Mouse (Mus musculus) liver, adult (tissue): ENCODE results near the gene Nav2.

Experiments used
- GATA4 ChIP-seq: IDR thresholded peaks from 2 replicates; pipeline ENCODE4 v1.6.1; 2014; ENCODE audit warnings: mild to moderate bottlenecking, low read length; ENCODE audit not compliant: insufficient replicate concordance

The Nav2 gene

GRCm38 (mm10) chr7:49533571-49533970, 625.1 kb downstream of the Nav2 start:
- no peak for TF ChIP-seq GATA4

- no peak for TF ChIP-seq GATA4
Measured at GRCm38 (mm10) chr7:49534208-49534607, 625.7 kb downstream of the Nav2 start.

DNA sequence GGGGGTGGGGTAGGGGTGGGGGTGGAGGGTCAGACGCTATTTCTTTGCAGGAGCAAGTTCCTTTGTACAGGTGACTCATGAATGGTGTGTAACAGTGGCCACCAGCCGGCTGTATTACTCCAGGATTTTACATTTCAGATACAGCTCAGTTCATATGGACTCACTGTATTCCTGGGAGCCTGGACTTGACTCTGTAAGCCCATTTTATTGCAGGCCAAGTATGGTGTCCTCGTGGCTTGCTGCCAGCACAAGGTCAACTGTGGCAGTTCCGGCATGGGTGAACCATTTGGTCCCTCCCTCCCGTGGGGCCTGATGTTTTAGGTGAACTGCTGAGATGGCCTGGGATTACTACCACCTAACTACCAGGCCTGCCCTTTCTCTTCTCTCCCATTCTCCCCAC, 629.8 kb downstream of the Nav2 start:
- no peak for TF ChIP-seq GATA4

- TF ChIP-seq GATA4, result no peak
Measured at GRCm38 (mm10) chr7:49540181-49540580, 631.7 kb downstream of the Nav2 start.

- no peak for TF ChIP-seq GATA4
Measured at GRCm38 (mm10) chr7:49542135-49542534, 633.6 kb downstream of the Nav2 start.

DNA sequence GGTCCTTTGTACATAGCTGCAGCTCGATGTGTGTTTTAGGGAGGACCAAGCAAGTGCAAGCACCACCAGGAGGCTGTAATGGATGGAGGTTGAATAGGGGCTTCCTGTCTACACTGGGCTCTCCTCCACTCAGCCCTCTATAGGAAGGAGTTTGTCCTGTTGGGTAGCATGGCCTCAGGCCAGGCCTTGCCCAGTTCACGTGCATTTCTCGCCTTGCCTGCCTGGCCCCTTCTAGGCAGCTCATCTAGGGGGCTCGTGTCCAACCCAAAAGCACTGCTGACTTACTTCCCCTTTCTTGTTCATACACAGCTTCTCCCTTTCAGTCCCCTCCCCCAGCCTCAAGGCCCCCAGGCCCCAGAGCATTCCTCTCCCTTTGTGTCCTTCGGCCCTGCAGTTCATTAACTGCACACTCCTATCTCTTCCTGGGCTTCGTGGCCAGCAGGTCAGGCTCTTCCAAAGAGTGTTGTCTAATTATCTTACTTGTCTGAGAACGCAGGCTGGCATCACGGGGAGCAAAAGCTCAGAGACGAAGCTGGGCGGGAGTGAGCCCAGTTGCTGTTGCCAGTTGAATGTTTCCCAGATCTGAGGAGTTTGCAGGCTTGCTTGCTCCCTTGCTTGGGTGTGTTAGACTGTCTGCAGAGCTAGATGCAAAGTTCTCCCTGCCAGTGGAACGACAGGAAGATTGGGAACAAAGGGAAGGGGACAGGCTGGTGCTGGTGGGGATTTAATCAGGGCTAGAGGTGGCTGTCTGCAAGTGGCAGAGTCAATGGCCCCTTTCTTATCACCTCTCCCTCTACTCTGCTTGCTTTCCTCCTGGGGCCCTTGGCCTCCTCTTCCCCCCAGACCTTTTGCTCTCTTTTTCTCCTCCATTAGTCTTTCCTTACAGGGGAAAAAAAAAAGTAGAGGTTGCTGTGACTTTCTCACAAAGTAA, 636.5 kb downstream of the Nav2 start:
- TF ChIP-seq GATA4, result no peak

DNA sequence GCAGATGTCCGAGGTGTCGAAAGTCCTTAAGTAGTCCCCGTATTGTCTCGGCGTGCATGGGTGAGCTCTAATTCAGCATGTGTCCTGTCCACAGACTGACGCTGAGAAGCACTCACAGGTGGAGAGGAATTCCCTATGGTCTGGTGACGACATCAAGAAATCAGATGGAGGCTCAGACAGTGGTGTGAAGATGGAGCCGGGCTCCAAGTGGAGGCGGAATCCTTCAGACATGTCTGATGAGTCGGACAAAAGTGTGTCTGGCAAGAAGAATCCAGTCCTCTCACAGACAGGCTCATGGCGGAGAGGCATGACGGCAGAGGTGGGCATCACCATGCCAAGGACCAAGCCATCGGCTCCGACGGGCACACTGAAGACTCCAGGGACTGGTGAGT, 637.2 kb downstream of the Nav2 start:
- no peak for TF ChIP-seq GATA4

GRCm38 (mm10) chr7:49548397-49548796, 639.9 kb downstream of the Nav2 start:
- no peak for TF ChIP-seq GATA4

GRCm38 (mm10) chr7:49553236-49553981, 644.9 kb downstream of the Nav2 start:
- no peak for TF ChIP-seq GATA4

DNA sequence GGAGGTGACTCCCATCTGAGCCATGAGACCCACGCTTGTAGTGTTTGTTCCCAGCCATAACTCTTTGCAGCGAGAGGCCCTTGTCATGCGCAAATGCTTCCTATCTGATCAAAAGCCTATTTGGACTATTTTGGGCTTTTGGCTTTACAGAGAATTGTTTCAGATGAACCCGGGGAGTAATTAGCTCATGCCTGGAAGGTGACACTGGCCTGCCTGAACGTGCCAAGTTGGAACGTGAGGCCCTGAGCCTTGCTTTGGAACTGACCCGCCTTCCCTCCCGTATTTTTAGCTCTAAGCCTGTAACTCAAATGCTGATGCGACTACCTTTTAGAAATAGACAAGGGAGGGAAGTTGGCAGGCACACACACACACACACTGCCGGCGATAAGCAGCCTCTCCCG, 649.7 kb downstream of the Nav2 start:
- no peak for TF ChIP-seq GATA4

- no peak for TF ChIP-seq GATA4
Measured at GRCm38 (mm10) chr7:49558895-49559294, 650.4 kb downstream of the Nav2 start.

- TF ChIP-seq GATA4, result no peak
Measured at GRCm38 (mm10) chr7:49560012-49560411, 651.5 kb downstream of the Nav2 start.

DNA sequence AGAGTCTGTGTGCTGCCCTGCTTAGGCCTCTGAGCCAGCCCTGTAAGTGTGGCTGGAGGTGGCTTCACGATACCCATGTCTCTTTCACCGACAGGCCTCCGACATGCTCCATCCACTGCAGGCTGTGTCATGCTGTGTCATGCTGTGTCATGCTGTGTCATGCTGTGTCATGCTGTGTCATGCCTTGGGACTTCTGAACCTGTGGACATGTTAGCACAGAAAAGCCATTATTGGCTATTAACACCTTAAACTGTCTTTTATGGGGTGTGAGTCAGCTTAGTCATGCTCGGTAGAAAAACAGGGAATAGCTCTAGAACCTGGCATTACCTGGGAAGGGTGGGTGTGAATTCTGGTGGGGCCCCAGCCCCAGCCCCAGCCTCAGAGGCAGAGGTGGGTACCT, 653.9 kb downstream of the Nav2 start:
- no peak for TF ChIP-seq GATA4

- TF ChIP-seq GATA4, result no peak
Measured at GRCm38 (mm10) chr7:49562851-49563250, 654.3 kb downstream of the Nav2 start.

GRCm38 (mm10) chr7:49565084-49565483, 656.6 kb downstream of the Nav2 start:
- TF ChIP-seq GATA4, result no peak

GRCm38 (mm10) chr7:49565798-49566197, 657.3 kb downstream of the Nav2 start:
- no peak for TF ChIP-seq GATA4
